Mouse (Mus musculus): ENCODE measurements around the gene Ly6g6c.

Gene Ly6g6c

GRCm38 (mm10) chr17:35064951-35065947 lies at the start of gene Ly6g6c:
Gene Ly6g6c, plus strand, starts transcription at chr17:35065388.
- no peak for DNase-seq (ENCODE audit: low spot score)

GRCm38 (mm10) chr17:35016376-35016775 lies 48.8 kb upstream of the Ly6g6c start, which contains the start of gene Vwa7:
Gene Vwa7, plus strand, starts transcription at chr17:35016579.
- no peak for DNase-seq (ENCODE audit: low spot score)

- DNase-seq (ENCODE audit: low spot score), result no peak
These were observed 48.1 kb upstream of the Ly6g6c start for GRCm38 (mm10) chr17:35016791-35017705.

GRCm38 (mm10) chr17:35017706-35018030 lies 47.5 kb upstream of the Ly6g6c start:
- DNase-seq (ENCODE audit: low spot score), result no peak

- DNase-seq (ENCODE audit: low spot score), result no peak
These were observed 47.0 kb upstream of the Ly6g6c start for GRCm38 (mm10) chr17:35018171-35018570.

- DNase-seq (ENCODE audit: low spot score), result no peak
These were observed 45.3 kb upstream of the Ly6g6c start for GRCm38 (mm10) chr17:35019894-35020293.

- DNase-seq (ENCODE audit: low spot score), result no peak
These were observed 44.6 kb upstream of the Ly6g6c start for GRCm38 (mm10) chr17:35020551-35020950.

- peak; percentile 67 for DNase-seq (ENCODE audit: low spot score)
These were observed 43.9 kb upstream of the Ly6g6c start for GRCm38 (mm10) chr17:35021163-35021808.

- no peak for DNase-seq (ENCODE audit: low spot score)
These were observed 43.2 kb upstream of the Ly6g6c start for GRCm38 (mm10) chr17:35021842-35022477.

GRCm38 (mm10) chr17:35022541-35023060 lies 42.6 kb upstream of the Ly6g6c start:
- DNase-seq (ENCODE audit: low spot score), result no peak

- DNase-seq (ENCODE audit: low spot score), result no peak
These were observed 42.0 kb upstream of the Ly6g6c start for GRCm38 (mm10) chr17:35023221-35023620.

GRCm38 (mm10) chr17:35023756-35024155 lies 41.4 kb upstream of the Ly6g6c start:
- DNase-seq (ENCODE audit: low spot score), result no peak

GRCm38 (mm10) chr17:35024261-35024660 lies 40.9 kb upstream of the Ly6g6c start:
- no peak for DNase-seq (ENCODE audit: low spot score)

- DNase-seq (ENCODE audit: low spot score), result no peak
These were observed 40.3 kb upstream of the Ly6g6c start for GRCm38 (mm10) chr17:35024691-35025488.

- no peak for DNase-seq (ENCODE audit: low spot score)
These were observed 39.0 kb upstream of the Ly6g6c start for GRCm38 (mm10) chr17:35026206-35026605.

- no peak for DNase-seq (ENCODE audit: low spot score)
These were observed 37.7 kb upstream of the Ly6g6c start, which contains the start of gene Sapcd1 for GRCm38 (mm10) chr17:35027277-35028068. Gene Sapcd1, minus strand, starts transcription at chr17:35028016.

GRCm38 (mm10) chr17:35028315-35028714 lies 36.9 kb upstream of the Ly6g6c start:
- DNase-seq (ENCODE audit: low spot score), result no peak

- DNase-seq (ENCODE audit: low spot score), result no peak
These were observed 35.3 kb upstream of the Ly6g6c start for GRCm38 (mm10) chr17:35029691-35030532.

GRCm38 (mm10) chr17:35031272-35031671 lies 33.9 kb upstream of the Ly6g6c start:
- DNase-seq (ENCODE audit: low spot score), result no peak
